Mouse (Mus musculus) neural tube, embryonic 11.5 days (tissue): Measurements from ENCODE around the gene Tmem50b. TPM values are rescaled to one million over a fixed set of nuclear protein-coding genes. Genes with fewer than 3 reads are reported as not detected.

ENCODE experiments used
- ATAC-seq: fragments of 200-750 bp; cut with Nextera tagmentation; 2 replicates; pipeline ENCODE4 v1.8.0; 2017; ENCODE audit warnings: moderate number of reproducible peaks, mild to moderate bottlenecking, moderate TSS enrichment, moderate library complexity; ENCODE audit not compliant: insufficient read depth, low FRiP score, low TSS enrichment
- DNase-seq: peaks from one replicate; pipeline ENCODE4 v3.0.0-alpha.2; 2015; ENCODE audit warnings: low spot score
- H3K27ac ChIP-seq: fragments of 300-500 bp; sonication (generic); 2 replicates; pipeline ENCODE4 v1.5.1; 2014; ENCODE audit warnings: low read depth, mild to moderate bottlenecking, low read length
- H3K27me3 ChIP-seq: fragments of 300-500 bp; sonication (generic); 2 replicates; pipeline ENCODE4 v1.6.1; 2014; ENCODE audit warnings: mild to moderate bottlenecking, low read length, mixed read lengths; ENCODE audit not compliant: control insufficient read depth, insufficient read depth
- H3K36me3 ChIP-seq: fragments of 300-500 bp; sonication (generic); 2 replicates; pipeline ENCODE4 v1.6.1; 2014; ENCODE audit warnings: mild to moderate bottlenecking, low read length, moderate library complexity, mixed read lengths; ENCODE audit not compliant: control insufficient read depth, insufficient read depth
- H3K4me1 ChIP-seq: fragments of 300-500 bp; sonication (generic); 2 replicates; pipeline ENCODE4 v1.6.1; 2014; ENCODE audit warnings: low read length, mixed read lengths; ENCODE audit not compliant: control insufficient read depth, insufficient read depth
- H3K4me2 ChIP-seq: fragments of 300-500 bp; sonication (generic); 2 replicates; pipeline ENCODE4 v1.6.1; 2014; ENCODE audit warnings: low read depth, mild to moderate bottlenecking, moderate library complexity
- H3K4me3 ChIP-seq: fragments of 300-500 bp; sonication (generic); 2 replicates; pipeline ENCODE4 v1.5.1; 2014; ENCODE audit warnings: low read depth, low read length
- H3K9ac ChIP-seq: fragments of 300-500 bp; sonication (generic); 2 replicates; pipeline ENCODE4 v1.6.1; 2014; ENCODE audit warnings: mild to moderate bottlenecking, low read length
- H3K9me3 ChIP-seq: fragments of 300-500 bp; sonication (generic); 2 replicates; pipeline ENCODE4 v1.6.1; 2016; ENCODE audit warnings: low read length; ENCODE audit not compliant: control insufficient read depth
- WGBS: fragments of 180-500 bp; shearing (Covaris S2); extraction: QIAGEN DNeasy Blood & Tissue Kit; methylation state at CpG from one replicate; pipeline ENCODE4 v1.1.7; 2014; 5-methylcytosine and 5-hydroxymethylcytosine counted together
- polyA plus RNA-seq: library from polyadenylated mRNA; unstranded; fragments of >200 nt; fragmentation: Nextera tagmentation; extraction: Ambion mirVana; gene quantifications from 2 replicates; pipeline ENCODE4 v1.2.1, GENCODE M21; 2014

The Tmem50b gene
- polyA plus RNA-seq, 1 experiment from 2014 or later: 57.4 TPM

DNA sequence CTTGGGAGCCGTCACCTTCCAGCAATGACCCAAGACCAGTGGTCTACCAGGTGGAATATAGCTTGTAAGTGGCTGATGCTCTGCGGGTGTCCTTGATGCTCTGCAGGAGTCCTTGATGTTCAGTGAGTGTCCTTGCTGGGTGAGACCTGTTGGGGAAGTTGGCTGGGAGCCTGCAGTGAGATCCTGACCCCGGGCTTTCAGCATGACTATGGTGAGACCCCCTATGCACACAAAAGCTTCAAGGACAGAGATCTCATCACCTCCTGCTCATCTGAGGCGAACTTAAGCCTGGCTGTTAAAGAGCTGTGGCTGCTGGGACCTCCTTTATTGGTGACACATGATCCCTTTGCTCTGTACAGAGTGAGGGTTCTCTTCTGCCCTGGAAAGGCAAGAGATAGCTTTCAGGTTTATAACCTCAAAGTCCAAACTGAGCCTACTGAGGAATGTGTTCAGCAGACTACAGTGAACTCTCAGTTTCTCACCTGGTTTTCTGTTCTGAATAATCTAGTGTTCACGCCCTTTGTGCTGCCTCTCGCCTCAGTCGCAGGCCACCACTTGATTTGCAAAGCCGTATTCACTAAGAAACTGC lies 42.5 kb downstream of the Tmem50b start:
- H3K9me3 ChIP-seq: no peaks in the 10 kb centered on the region
- no peak overlapping the region for H3K9ac ChIP-seq
- ATAC-seq (no peak), DNase-seq (no peak)
- no peaks in the 10 kb centered on the region for H3K27me3 ChIP-seq
- H3K36me3 ChIP-seq: no peaks in the 10 kb centered on the region
- H3K27ac ChIP-seq: no peak overlapping the region
- no peak overlapping the region for H3K4me2 ChIP-seq
- no peak overlapping the region for H3K4me3 ChIP-seq
- H3K4me1 ChIP-seq: peaks cover 6% of the 10 kb centered on the region; the same call in 1 of the 2 replicates
- WGBS: 81% methylated on average over 8 of the region's 8 CpGs

DNA sequence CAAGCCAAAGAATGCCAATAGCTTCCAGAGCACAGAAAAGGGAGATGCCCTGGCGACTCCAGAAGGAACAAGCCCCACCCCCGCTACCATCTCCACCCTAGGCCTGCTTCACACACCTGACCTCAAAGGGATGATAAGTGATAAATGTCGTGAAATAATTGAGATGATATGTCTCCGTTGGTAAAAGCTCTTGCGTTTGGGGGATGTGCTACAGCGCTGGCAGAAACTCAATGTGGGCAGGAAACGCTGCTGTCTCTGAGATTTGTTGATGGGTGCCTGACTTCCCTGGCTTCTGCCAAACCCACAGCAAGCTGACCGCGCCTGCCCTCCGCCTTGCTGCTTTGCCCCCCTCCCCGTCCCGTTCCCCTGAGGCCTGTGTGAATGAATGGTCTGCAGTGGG lies 44.0 kb downstream of the Tmem50b start:
- ATAC-seq: no peak
- WGBS: 67% methylated on average over 12 of the region's 12 CpGs

DNA sequence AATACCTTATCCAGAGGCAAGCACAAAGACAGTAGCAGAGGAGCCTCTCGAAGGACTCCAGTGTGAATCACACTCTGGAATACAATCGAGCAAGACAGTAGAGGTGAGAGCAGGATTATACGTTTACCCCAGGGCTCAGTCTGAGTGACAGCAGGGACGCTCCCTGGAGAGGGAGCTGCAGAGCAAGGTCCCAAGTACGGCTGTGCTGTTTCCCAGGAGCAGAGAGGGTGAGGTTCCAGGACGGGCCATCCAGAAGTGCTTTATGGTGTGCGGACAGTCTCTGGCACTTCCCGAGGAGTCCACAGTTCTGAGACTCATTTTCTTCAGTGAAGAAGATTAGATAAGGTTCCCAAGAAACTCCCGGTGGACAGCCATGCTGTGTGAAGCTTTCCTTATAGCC lies 45.5 kb downstream of the Tmem50b start:
- no peak for DNase-seq
- no peaks in the 10 kb centered on the region for H3K27me3 ChIP-seq
- peaks cover 18% of the 10 kb centered on the region for H3K4me1 ChIP-seq
- H3K27ac ChIP-seq: no peak overlapping the region
- no peak overlapping the region for H3K4me3 ChIP-seq
- H3K36me3 ChIP-seq: no peaks in the 10 kb centered on the region
- no peak overlapping the region for H3K4me2 ChIP-seq
- no peak overlapping the region for H3K9ac ChIP-seq
- WGBS: 60% methylated on average over 9 of the region's 9 CpGs
- no peak for ATAC-seq
- no peaks in the 10 kb centered on the region for H3K9me3 ChIP-seq

More for the DNA sequence above, 44.0 kb downstream of the Tmem50b start:
- H3K9ac ChIP-seq: no peak overlapping the region
- H3K27me3 ChIP-seq: no peaks in the 10 kb centered on the region
- no peaks in the 10 kb centered on the region for H3K36me3 ChIP-seq
- H3K4me2 ChIP-seq: no peak overlapping the region
- no peak for DNase-seq
- peaks cover 10% of the 10 kb centered on the region for H3K4me1 ChIP-seq
- H3K9me3 ChIP-seq: no peaks in the 10 kb centered on the region
- no peak overlapping the region for H3K4me3 ChIP-seq
- H3K27ac ChIP-seq: no peak overlapping the region

DNA sequence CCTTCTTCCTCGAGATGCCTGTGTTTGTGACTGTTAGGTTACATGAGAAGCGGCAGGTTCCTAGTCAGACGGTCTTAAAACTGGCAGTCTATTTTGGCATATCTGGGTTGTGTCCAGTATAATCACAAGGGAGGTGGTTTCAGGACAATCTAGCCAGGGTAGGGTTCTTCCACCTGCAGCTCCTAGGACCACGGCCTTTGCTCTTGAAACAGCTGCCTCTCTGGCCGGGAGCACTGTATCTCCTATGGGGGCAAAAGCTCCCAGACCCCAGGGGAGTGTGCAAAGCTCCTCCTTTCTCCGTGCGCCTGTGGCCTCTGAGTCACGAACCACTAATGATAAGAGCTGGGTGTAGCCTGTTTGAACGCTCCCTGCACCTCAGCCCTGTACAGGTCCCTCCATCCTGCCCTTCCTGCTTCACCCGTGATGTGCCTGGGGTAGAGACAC lies 46.5 kb downstream of the Tmem50b start:
- Histone ChIP-seq H3K9ac (no peak overlapping the region), H3K9me3 (no peaks in the 10 kb centered on the region), H3K4me3 (no peak overlapping the region), H3K36me3 (no peaks in the 10 kb centered on the region), H3K4me1 (peaks cover 21% of the 10 kb centered on the region), H3K27me3 (no peaks in the 10 kb centered on the region), H3K27ac (no peak overlapping the region), H3K4me2 (no peak overlapping the region)
- WGBS: 77% methylated on average over 10 of the region's 10 CpGs
- DNase-seq (no peak), ATAC-seq (no peak)

DNA sequence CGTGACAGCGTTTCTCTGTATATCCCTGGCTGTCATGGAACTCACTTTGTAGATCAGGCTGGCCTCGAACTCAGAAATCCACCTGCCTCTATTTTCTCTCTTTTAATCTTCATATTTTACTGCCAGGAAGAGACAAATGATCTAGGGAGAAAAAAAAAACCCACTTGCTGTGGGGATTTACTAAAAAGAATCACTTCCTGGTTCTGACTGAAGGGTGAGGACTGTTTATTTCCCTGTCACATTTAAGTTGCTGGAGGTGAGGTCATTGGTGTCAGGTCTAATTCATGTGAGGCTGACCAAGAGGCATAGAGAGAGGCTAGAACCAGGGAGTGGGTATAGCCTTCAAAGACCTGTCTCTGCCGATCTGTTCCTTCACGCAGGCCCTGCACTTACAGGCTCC lies 48.0 kb downstream of the Tmem50b start:
- H3K27me3 ChIP-seq: no peaks in the 10 kb centered on the region
- ATAC-seq: no peak
- H3K4me2 ChIP-seq: no peak overlapping the region
- H3K4me1 ChIP-seq: peaks cover 21% of the 10 kb centered on the region
- 55% methylated on average over 5 of the region's 5 CpGs for WGBS
- H3K9me3 ChIP-seq: no peaks in the 10 kb centered on the region
- no peaks in the 10 kb centered on the region for H3K36me3 ChIP-seq
- H3K4me3 ChIP-seq: no peak overlapping the region
- no peak overlapping the region for H3K27ac ChIP-seq
- H3K9ac ChIP-seq: no peak overlapping the region
- no peak for DNase-seq

DNA sequence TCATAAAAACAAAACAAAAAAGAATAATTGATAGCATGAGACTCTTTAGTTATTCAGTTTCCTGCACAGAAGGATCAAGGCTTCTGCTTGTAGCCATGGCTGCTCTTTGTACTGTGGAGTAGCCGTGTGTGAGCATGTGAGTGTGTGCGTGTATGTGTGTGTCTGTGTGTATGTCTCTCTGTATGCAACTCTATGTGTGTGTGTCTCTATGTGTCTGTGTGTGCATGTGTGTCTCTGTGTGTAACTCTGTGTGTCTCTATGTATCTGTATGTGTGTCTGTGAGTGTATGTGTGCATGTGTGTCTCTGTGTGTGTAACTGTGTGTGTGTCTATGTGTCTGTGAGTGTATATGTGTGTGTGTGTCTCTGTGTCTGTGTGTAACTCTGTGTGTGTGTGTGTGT lies 48.6 kb downstream of the Tmem50b start:
- ATAC-seq (no peak), DNase-seq (no peak)
- Histone ChIP-seq H3K27ac (no peak overlapping the region), H3K27me3 (no peaks in the 10 kb centered on the region), H3K9ac (no peak overlapping the region), H3K36me3 (no peaks in the 10 kb centered on the region), H3K9me3 (no peaks in the 10 kb centered on the region), H3K4me1 (peaks cover 20% of the 10 kb centered on the region), H3K4me2 (peak overlapping the region; percentile 15; the same call in 1 of the 2 replicates), H3K4me3 (no peak overlapping the region)
- 46% methylated on average over 2 of the region's 2 CpGs for WGBS

DNA sequence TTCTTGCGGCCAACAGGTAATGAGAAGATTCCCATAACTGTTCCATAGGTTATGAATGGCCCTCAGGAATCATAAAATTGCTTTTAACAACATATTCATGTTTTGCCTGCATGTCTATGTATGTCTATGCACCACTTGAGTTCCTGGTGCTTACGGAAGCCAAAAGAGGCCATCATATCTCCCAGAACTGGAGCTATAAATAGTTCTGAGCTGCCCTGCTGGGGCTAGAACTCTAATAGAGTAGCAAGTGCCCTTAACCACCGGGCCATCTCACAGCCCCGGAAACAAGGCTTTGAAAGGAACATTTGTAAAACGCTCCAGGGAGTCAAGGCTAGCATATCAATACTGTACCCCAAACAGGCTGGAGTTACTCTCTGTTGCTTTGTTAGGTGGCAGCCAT lies 49.0 kb downstream of the Tmem50b start:
- H3K27ac ChIP-seq: no peak overlapping the region
- ATAC-seq: no peak
- DNase-seq: no peak
- H3K4me2 ChIP-seq: peak overlapping the region; percentile 15; the same call in 1 of the 2 replicates
- H3K36me3 ChIP-seq: no peaks in the 10 kb centered on the region
- H3K9me3 ChIP-seq: no peaks in the 10 kb centered on the region
- H3K4me3 ChIP-seq: no peak overlapping the region
- H3K9ac ChIP-seq: no peak overlapping the region
- H3K4me1 ChIP-seq: peaks cover 17% of the 10 kb centered on the region
- H3K27me3 ChIP-seq: no peaks in the 10 kb centered on the region
- WGBS: 26% methylated on average over 5 of the region's 5 CpGs

DNA sequence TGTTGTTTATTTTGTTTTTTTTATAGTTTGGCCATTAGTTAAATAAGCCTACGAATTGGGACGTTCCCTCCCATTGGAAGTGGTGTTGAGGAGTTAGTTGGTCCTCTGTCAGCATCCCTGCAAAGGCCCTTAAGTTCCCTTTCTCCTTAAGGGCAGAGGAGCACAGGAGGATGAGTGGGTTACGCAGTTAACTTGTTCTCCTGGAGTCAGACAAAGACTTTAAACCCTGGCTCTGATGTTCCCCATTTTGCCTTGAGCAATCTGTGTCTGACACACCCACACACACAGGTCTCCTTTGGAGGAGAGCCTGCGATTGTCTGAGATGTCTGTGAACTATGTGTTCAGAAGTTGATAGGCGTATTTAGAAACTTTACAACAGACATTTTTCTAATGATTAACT lies 49.6 kb downstream of the Tmem50b start:
- no peak overlapping the region for H3K9ac ChIP-seq
- peak overlapping the region; percentile 97 for H3K4me2 ChIP-seq
- DNase-seq: no peak
- peak overlapping the region; percentile 91 for H3K4me3 ChIP-seq
- peaks cover 15% of the 10 kb centered on the region for H3K4me1 ChIP-seq
- no peaks in the 10 kb centered on the region for H3K9me3 ChIP-seq
- WGBS: 37% methylated on average over 5 of the region's 5 CpGs
- ATAC-seq: no peak
- H3K27ac ChIP-seq: no peak overlapping the region
- H3K27me3 ChIP-seq: no peaks in the 10 kb centered on the region
- no peaks in the 10 kb centered on the region for H3K36me3 ChIP-seq
